In the genomic region with DNA sequence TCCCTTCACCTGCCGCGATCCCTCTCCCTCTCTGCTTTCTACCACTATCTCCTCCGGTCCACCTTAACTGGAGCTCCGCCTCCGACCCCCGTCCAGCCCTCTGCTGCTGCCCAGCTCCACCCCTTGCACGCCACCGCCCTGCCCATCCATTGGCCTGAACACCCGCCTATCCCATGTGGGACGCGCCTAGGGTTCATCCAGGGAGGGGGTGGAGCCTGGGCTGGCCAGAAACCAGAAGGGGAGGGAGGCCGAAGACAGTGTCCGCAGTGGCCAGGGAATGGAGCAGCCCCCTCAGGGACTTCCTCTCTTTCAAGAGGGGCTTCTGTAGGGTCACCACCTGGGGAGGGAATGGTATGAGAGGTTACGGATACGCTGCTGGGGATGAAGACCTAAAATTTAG, we compare ENCODE assay signal across 8 mouse cellular contexts. TPM values are rescaled to one million over a fixed set of nuclear protein-coding genes. Genes with fewer than 3 reads are reported as not detected.
DNase-seq lines count a peak whose midpoint lies in the region; ATAC-seq and TF ChIP-seq lines count a peak whose summit lies in the region.

No protein-coding gene starts in this region.

- peak overlapping the region; percentile 59 for H3K9ac ChIP-seq in lung, embryonic 15.5 days

- H3K4me3 ChIP-seq in lung, embryonic 15.5 days = peak overlapping the region; percentile 60
- H3K4me3 ChIP-seq in olfactory bulb, adult 2 months (ENCODE audit: insufficient read depth, low read depth, low read length) = peak overlapping the region; percentile 54

- DNase-seq in Muller cell, postnatal 12 days (ENCODE audit: inconsistent ontology term) = peak; percentile 100
- peak; percentile 99 for DNase-seq in cerebellum, adult 9-10 months
- peak; percentile 94 for DNase-seq in forelimb bud, embryonic 11.5 days (ENCODE audit: low read depth, low spot score)
- peak; percentile 81 for DNase-seq in layer of hippocampus, adult 9-10 months (ENCODE audit: low spot score)
- DNase-seq in thymus, adult 18-20 months = peak; percentile 75 to 82

- no peak for TF ChIP-seq CTCF in olfactory bulb, adult 2 months (IDR thresholded peaks at IDR 0.05; ENCODE audit: insufficient read depth, low read depth, low read length)

- WGBS in lung, embryonic 15.5 days = 0% methylated on average over 15 of the region's 15 CpGs
- 2% methylated on average over 15 of the region's 15 CpGs for WGBS in olfactory bulb, adult 2 months

- peak; percentile 85 to 86 for ATAC-seq in hematopoietic stem cell, adult 5-6 weeks (replicated peaks in 1 of 2; ENCODE audit: insufficient read depth in 1 of 2, low FRiP score in 2 of 2, low TSS enrichment in 1 of 2, low read depth in 1 of 2, poor library complexity in 2 of 2, severe bottlenecking in 2 of 2)
- ATAC-seq in lung, embryonic 15.5 days (ENCODE audit: borderline replicate concordance, extremely low read depth, low FRiP score, low TSS enrichment) = peak; percentile 95

- H3K4me1 ChIP-seq in lung, embryonic 15.5 days = peaks cover 58% of the 10 kb centered on the region
- H3K4me1 ChIP-seq in olfactory bulb, adult 2 months (ENCODE audit: control insufficient read depth, insufficient read depth, low read length) = peaks cover 45% of the 10 kb centered on the region

- peak overlapping the region; percentile 93 for H3K27ac ChIP-seq in lung, embryonic 15.5 days
- peak overlapping the region; percentile 83 for H3K27ac ChIP-seq in olfactory bulb, adult 2 months (ENCODE audit: insufficient read depth, low read depth, low read length)

- no peaks in the 10 kb centered on the region for H3K27me3 ChIP-seq in lung, embryonic 15.5 days

- no peaks in the 10 kb centered on the region for H3K36me3 ChIP-seq in lung, embryonic 15.5 days

- peak overlapping the region; percentile 97 for H3K4me2 ChIP-seq in lung, embryonic 15.5 days

- no peaks in the 10 kb centered on the region for H3K9me3 ChIP-seq in lung, embryonic 15.5 days

- TF ChIP-seq POLR2A in olfactory bulb, adult 2 months (IDR thresholded peaks at IDR 0.05; ENCODE audit: insufficient read depth, low read depth, low read length) = peak; percentile 58

RNA-seq across cellular contexts. Expression of a gene that starts 1.0 kb away (rescaled TPM):
- 8.6 and 9.9 TPM in 2 replicates for total RNA-seq in hematopoietic stem cell, adult 5-6 weeks (2017)
- 3.7 TPM in 2 replicates for polyA plus RNA-seq in lung, embryonic 15.5 days (2015; fragmentation: Nextera tagmentation; extraction: Ambion mirVana)
- polyA plus RNA-seq in olfactory bulb, adult 2 months (2012; ENCODE audit: insufficient read depth, insufficient read length, low replicate concordance, missing spikeins) = not detected in 2 replicates

RNA-seq across cellular contexts. Expression of a gene that starts 9.0 kb away (rescaled TPM):
- total RNA-seq in hematopoietic stem cell, adult 5-6 weeks (2017) = 0.15 and 1.9 TPM in 2 replicates
- not detected in 2 replicates for polyA plus RNA-seq in lung, embryonic 15.5 days (2015; fragmentation: Nextera tagmentation; extraction: Ambion mirVana)
- not detected in 2 replicates for polyA plus RNA-seq in olfactory bulb, adult 2 months (2012; ENCODE audit: insufficient read depth, insufficient read length, low replicate concordance, missing spikeins)

RNA-seq across cellular contexts. Expression of a gene that starts 18.1 kb away (rescaled TPM):
- 12.9 and 18.2 TPM in 2 replicates for total RNA-seq in hematopoietic stem cell, adult 5-6 weeks (2017)
- polyA plus RNA-seq in lung, embryonic 15.5 days (2015; fragmentation: Nextera tagmentation; extraction: Ambion mirVana) = 21.3 and 23.1 TPM in 2 replicates
- polyA plus RNA-seq in olfactory bulb, adult 2 months (2012; ENCODE audit: insufficient read depth, insufficient read length, low replicate concordance, missing spikeins) = not detected in 2 replicates

RNA-seq across cellular contexts. Expression of a gene that starts 24.6 kb away (rescaled TPM):
- total RNA-seq in hematopoietic stem cell, adult 5-6 weeks (2017) = 106 and 133 TPM in 2 replicates
- 556 and 595 TPM in 2 replicates for polyA plus RNA-seq in lung, embryonic 15.5 days (2015; fragmentation: Nextera tagmentation; extraction: Ambion mirVana)
- polyA plus RNA-seq in olfactory bulb, adult 2 months (2012; ENCODE audit: insufficient read depth, insufficient read length, low replicate concordance, missing spikeins) = not detected in 2 replicates

RNA-seq across cellular contexts. Expression of a gene that starts 24.6 kb away (rescaled TPM):
- total RNA-seq in hematopoietic stem cell, adult 5-6 weeks (2017) = 50.8 and 51.2 TPM in 2 replicates
- polyA plus RNA-seq in lung, embryonic 15.5 days (2015; fragmentation: Nextera tagmentation; extraction: Ambion mirVana) = 108 and 111 TPM in 2 replicates
- not detected in 2 replicates for polyA plus RNA-seq in olfactory bulb, adult 2 months (2012; ENCODE audit: insufficient read depth, insufficient read length, low replicate concordance, missing spikeins)

Comparison
In these comparisons a context has a peak if more than half of its experiments do, and no peak if none do; other contexts are left out.
1. Peak in every context shown above with its lines: DNase-seq, ATAC-seq, H3K4me3 ChIP-seq and H3K27ac ChIP-seq.
2. RNA of a gene that starts 18.1 kb away (polyA plus RNA-seq): 21.3 to 23.1 TPM in lung, embryonic 15.5 days; not detected in olfactory bulb, adult 2 months; every median in the first group is over 10 times any median in the second.